In the genomic region with DNA sequence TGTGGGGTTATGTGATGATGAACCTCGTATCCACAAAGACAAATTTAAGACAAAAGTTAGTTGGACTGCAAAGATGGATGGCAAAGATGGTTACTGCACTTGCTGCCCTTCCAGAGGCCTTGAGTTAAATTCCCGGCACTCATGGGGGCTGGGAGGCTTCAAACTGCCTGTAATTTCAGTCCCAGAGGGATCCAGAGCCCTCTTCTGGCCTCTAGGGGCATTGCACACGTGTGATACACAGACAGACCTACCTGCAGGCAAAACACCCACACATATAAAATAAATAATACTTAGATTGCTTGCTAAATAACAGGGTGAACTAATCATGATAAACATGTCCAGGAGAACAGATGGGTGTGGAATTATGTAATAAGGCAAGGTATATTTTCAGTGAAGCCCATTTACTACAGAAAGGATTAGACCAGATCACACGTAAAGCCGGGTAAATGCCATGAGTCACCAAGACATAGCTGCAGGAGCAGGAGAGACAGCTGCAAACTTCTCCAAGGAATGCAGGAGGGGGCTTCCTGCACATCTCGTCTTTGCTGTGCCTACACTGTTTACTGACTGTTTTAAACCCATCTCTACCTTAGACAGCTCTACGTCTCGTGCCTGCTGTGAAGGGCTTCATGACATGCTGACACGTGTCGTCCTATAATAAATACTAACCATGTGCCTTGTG, we compare ENCODE assay signal across 12 mouse cellular contexts. TPM values are rescaled to one million over a fixed set of nuclear protein-coding genes. Genes with fewer than 3 reads are reported as not detected.
DNase-seq lines count a peak whose midpoint lies in the region; TF ChIP-seq lines count a peak whose summit lies in the region.
"Had no signal": no experiment of that assay in that cellular context is flagged by ENCODE, and none has a peak within 500 bp of the region (broad histone marks: within the 10 kb centered on the region; RNA-seq: fewer than 3 reads in every experiment).

No protein-coding gene starts in this region.

- H3K4me3 ChIP-seq in layer of hippocampus, adult 2 months, result no peak overlapping the region
- H3K4me3 ChIP-seq: limb, embryonic 10.5 days; neural tube, embryonic 12.5 days had no signal

- no peak for DNase-seq in layer of hippocampus, adult 2 months (ENCODE audit: low spot score in 2 of 2)
- no peak for DNase-seq in layer of hippocampus, adult 8-10 months (ENCODE audit: low spot score in 2 of 2)
- peak; percentile 21 for DNase-seq in thymus, postnatal 4 days
- no peak for DNase-seq in thymus, postnatal 36 days
- DNase-seq in ZHBTc4 (ENCODE audit: low read depth, low spot score), result peak; percentile 83
- peak; percentile 51 for DNase-seq in testis, postnatal 10 days (ENCODE audit: low spot score)
- DNase-seq in cerebellum, adult 18-20 months, result no peak
- DNase-seq in T-cell, adult 2 months (ENCODE audit: low spot score), result no peak
- DNase-seq: cerebellum, adult 11-12 months had no signal

- TF ChIP-seq CTCF in layer of hippocampus, adult 2 months (conservative IDR thresholded peaks at IDR 0.05), result peak; percentile 68

- no peak overlapping the region for H3K27ac ChIP-seq in layer of hippocampus, adult 2 months
- H3K27ac ChIP-seq: hindbrain, embryonic 14.5 days; limb, embryonic 10.5 days; neural tube, embryonic 12.5 days had no signal

RNA-seq across cellular contexts. Expression of a gene that starts 5.7 kb away (rescaled TPM):
- total RNA-seq in layer of hippocampus, adult 2 months (2021), result 1 to 10 TPM; 4.1 to 4.4 TPM
- total RNA-seq in layer of hippocampus, adult 8-10 months (2022), result 10 to 100 TPM in 1 of 4 experiments, 1 to 10 TPM in 3; 6.0 to 10.8 (median 7.0) TPM

Comparison
In these comparisons a context has a peak if more than half of its experiments do, and no peak if none do; other contexts are left out.
1. DNase-seq: peak in thymus, postnatal 4 days (single experiment), ZHBTc4 (single experiment) and testis, postnatal 10 days (single experiment); none in layer of hippocampus, adult 2 months (0 of 2), layer of hippocampus, adult 8-10 months (0 of 2), thymus, postnatal 36 days (0 of 2), cerebellum, adult 18-20 months (0 of 2) and T-cell, adult 2 months (single experiment).